Mouse (Mus musculus): ENCODE results near the gene Gm30191. TPM values are rescaled to one million over a fixed set of nuclear protein-coding genes. Genes with fewer than 3 reads are reported as not detected.

The Gm30191 gene
- not detected for total RNA-seq (2021)
- long read RNA-seq, experiment 1: 0 reads
- long read RNA-seq, experiment 2: 0 reads

DNA sequence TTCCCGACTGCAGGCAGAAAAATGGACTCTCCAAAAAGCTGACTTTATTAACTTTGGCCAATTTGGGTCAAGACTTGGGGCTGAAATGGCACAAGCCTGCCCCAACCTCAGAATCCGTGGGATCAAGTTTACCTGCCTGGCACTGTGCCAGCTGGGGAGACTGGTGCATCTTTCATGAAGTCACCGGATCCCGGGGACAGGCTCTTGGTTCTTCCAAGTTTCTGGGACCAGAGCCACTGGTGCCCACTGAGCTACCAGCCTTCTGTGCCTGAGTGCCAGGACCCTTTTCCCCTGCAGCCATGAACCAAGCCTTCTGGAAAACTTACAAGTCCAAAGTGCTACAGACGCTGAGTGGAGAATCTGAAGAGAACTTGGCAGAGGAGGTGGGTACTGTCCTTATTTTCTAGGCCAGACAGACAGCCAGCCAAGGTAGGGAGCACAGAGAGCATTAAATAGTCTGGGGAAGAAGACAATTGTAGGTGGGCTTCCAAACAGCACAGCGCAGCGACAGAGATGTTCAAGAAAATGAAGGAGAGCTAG, at the start of gene Gm30191:
Gene Gm30191 (plus strand): TSS at position 217 of the 540 bp plus-strand sequence.
- no peak for DNase-seq (ENCODE audit: low spot score in 2 of 2)

DNA sequence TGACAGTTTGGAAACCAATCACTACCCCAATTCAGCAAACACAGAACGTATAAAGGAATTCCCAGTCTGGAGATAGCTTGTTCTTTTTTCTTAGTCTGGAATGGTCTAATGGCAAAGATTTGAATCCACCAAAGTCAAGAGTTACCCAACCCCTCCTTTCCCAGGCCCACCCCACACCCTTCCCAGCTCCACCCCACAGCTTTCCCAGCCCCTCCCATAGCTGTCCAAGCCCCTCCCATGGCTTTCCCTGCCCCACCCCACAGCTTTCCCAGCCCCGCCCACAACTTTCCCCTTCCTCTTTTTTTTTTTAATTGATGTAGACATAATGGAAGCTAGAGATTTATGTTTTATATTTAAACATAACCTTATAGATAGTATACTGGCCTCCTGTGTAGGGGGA, 47.4 kb upstream of the Gm30191 start:
- no peak for DNase-seq (ENCODE audit: low spot score in 2 of 2)

- no peak for DNase-seq (ENCODE audit: low spot score in 2 of 2)
Measured at GRCm38 (mm10) chr4:134202904-134203303, 43.8 kb upstream of the Gm30191 start, which contains the start of gene Gm7534. Gene Gm7534 (minus strand): TSS chr4:134203004.

GRCm38 (mm10) chr4:134203340-134203896, 43.3 kb upstream of the Gm30191 start:
- no peak for DNase-seq (ENCODE audit: low spot score in 2 of 2)

DNA sequence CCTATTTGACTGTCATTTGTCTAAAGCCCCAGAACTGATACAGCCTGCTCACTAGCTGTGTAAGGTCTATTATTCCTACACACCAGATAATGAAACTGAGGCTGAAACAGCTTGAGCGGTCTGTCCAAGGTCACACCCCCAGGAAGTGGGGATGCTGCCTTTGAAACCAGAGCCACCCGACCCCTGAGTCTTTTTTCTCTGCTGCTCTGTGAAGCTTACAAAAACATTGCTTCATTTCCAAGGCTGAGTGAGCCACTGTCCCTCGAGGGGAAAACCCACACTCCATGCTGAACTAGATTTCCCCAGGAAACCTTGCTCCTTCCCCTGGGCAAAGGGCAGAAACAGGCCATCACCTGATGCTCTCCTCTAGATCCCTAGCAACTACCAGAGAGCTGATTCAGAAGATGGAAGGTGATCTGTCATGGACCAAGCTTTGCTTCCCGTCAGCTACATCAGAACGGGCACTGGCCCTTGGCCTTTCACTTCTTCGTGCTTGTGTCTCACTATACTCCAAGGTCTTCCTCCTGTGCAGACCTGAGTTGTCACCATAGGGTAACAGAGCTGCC, 40.2 kb upstream of the Gm30191 start:
- no peak for DNase-seq (ENCODE audit: low spot score in 2 of 2)

DNA sequence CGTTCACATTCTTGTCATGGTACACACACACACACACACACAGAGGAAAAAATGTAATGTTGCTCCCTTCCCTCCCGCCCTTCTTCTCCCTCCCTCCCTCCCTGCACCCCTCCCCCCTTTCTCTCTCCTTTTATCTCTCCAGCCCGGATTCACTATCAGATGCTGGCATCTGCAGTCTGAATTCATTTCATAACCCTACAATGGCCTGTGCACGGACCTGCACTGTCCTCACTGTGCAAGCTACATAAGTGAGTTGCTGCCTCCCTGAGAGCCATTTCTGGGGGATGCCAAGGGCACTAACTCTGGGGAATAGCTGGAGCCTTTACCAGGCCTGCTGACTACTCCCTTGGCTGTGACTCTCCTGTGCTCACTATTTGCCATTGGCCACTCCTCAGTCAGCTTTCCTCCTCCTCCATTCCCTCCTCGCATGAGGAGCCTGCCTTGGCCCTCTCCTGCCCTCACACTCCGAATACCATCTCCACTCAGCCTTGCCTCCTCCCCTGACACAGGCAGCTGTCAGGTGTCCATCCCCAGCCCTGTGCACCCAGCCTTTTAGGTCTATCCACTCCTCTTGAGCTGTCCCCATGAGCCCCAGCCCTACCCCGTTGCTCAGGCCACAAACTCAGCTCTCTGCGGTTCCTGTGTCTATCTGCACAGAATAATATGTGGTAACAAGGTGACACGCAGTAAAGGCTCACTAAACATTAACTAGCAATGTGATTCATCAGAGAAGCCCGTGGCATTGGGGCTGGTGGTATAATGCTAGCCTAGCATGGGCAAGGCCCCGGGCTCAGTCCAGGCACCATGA, 23.7 kb upstream of the Gm30191 start:
- no peak for DNase-seq (ENCODE audit: low spot score in 2 of 2)

DNA sequence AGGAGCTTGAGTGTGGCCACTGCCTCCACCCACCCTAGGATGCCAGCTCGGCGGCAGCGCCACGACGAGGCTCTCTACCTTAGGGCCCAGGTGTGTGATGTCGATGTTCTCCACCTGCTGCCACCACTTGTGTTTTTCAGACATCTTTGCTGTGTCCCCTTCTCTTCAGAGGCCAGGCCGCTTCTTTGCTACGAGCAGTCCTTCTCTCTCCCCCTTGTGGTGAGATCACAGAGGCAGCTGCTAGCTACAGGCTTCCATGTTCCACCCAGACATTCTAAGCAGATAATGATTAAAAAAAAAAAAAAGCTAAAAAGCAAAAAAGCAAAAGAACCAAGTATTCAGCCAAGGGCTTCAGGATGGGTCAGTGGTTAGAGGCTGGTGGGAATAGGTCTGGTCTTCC, 19.5 kb upstream of the Gm30191 start, which contains the start of gene Catsper4:
Gene Catsper4 (minus strand): TSS at position 190 of the 400 bp plus-strand sequence.
- DNase-seq (ENCODE audit: low spot score in 2 of 2): no peak

- DNase-seq (ENCODE audit: low spot score in 2 of 2): no peak
Measured at GRCm38 (mm10) chr4:134230431-134230830, 16.3 kb upstream of the Gm30191 start.

GRCm38 (mm10) chr4:134234876-134235275, 11.9 kb upstream of the Gm30191 start:
- DNase-seq (ENCODE audit: low spot score in 2 of 2): no peak

- no peak for DNase-seq (ENCODE audit: low spot score in 2 of 2)
Measured at GRCm38 (mm10) chr4:134237582-134238278, 9.0 kb upstream of the Gm30191 start.

DNA sequence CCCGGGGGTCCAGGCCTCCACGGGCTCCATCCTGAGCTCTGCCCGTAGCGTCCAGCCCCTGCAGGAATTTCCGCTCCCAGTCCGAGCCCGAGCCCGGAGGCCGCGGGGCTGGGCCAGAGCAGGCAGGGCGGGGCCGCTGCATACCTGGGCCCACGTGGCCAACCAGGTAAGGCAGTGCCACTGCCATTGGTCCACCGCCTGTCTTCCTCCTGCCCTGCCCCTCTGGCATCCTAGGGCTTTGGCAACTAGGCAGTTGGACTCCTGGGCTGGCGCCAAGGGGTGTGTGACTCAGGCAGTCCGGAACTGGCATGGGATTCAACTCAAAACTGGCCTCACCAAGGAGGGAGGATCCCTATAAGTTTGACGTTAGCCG, 8.5 kb upstream of the Gm30191 start, which contains the start of gene Cnksr1:
Gene Cnksr1 (minus strand): TSS at position 121 of the 373 bp plus-strand sequence.
- peak; percentile 72 to 74 for DNase-seq (ENCODE audit: low spot score in 2 of 2)

GRCm38 (mm10) chr4:134238686-134239085, 8.0 kb upstream of the Gm30191 start:
- DNase-seq (ENCODE audit: low spot score in 2 of 2): no peak

DNA sequence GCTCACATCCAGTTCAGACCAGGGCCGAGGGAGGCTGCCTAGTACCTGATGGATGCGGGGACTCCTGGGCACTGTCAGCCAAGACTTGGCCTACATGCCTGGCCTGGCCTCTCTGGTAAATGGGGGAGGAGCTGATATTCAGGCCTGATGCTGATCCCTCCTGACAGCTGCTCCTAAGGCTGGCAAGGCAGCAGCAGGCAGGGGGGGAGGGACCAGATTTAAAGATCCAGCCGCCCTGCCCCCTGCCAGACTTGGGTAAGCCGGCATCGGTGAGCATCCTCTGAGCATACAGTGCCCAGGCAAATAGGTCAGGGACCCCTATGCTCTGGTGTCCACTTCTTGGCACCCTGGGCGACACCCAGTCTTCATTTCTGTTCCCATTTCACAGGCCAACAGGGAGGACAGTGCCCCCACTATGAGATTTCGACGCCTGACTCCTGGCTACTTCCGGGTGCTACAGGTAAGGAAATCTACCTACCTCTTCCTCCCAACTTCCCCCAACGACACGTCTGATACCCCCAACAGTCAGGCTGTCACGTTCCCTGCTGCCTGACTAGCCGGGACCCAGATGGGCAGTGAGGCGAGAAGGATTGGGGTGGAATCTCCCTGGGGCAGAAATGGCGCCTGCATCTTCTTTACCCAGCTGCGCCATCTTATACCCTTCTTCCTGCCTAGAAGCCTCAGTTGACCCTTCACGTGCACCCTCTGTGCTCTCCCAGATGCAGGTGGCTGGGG, 3.1 kb upstream of the Gm30191 start, which contains the start of gene E130218I03Rik:
Gene E130218I03Rik (plus strand): TSS at position 147 of the 735 bp plus-strand sequence.
- no peak for DNase-seq (ENCODE audit: low spot score in 2 of 2)

DNA sequence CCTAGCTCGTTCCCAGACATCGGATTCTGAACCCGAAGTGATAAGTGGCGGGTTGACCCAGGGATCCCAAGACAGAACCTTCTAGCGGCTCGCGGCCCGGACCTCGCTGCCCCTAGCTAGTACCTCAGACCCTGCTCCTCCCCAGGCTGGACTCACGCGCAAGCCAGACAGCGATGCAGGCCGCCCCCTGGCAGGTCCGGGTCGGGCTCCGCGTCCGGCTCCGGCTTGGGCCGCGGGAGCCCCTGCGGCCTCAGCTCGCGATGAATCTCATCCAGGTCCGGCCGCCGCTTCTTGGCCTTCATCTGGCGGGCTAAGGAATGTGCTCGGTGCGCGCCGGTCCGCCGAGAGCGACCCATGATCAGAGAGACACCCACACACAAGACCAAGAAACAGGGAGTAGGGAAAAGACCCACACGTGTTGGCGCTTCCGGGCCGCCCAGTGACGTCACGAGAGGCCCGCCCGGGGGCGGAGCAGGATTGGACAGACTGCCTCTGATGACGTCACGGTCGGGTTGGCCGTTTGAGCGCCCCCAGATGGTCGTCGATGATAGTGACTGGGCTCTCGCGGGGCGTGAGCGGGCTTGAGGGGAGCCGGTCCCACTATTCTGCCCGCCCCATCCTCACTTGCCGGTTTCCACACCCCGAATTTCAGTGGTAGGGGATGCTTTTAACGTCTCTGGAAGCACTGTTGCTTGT, 1.4 kb upstream of the Gm30191 start, which contains the start of gene Zfp593:
Gene Zfp593 (minus strand): TSS at position 445 of the 696 bp plus-strand sequence.
- DNase-seq (ENCODE audit: low spot score in 2 of 2): peak; percentile 97 to 98

DNA sequence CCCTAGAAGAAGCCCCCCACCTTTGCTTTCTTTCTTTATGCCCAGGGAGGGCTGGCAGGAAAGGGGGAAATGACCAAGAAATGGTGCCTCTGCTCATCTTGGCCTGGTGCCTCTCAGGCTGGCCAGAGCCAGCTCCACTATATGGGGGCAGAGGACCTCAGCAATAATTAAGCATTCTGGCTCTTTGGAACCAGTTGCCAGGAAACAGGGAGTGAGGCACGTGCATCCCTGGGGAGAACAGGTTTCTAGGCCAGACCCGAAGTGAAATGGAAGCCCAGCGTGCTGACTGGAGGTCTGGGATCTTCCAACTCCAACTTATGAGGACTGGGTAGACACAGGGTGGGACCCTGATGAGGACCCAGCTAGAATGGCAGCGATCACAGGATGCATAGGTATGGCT, 479 bp upstream of the Gm30191 start:
- DNase-seq (ENCODE audit: low spot score in 2 of 2): no peak

DNA sequence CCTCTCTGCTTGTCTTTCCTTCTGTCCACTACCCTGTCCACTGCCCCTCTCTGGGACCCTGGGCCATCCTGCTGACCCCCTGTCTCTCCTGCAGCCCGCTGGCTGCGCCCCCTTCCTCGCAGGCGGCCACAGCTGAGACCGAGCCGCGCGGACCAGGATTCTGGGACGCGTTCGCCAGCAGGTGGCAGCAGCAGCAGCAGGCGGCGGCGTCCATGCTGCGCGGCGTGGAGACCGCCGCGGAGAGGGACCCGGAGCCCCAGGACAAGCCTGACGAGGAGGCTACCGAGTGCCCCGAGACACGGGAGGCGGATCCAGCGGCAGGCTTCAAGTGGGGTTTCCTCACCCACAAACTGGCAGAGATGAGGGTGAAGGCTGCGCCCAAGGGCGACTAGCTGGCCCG, 2.9 kb downstream of the Gm30191 start:
- DNase-seq (ENCODE audit: low spot score in 2 of 2): peak; percentile 75 to 81

GRCm38 (mm10) chr4:134250116-134250929, 3.6 kb downstream of the Gm30191 start:
- DNase-seq (ENCODE audit: low spot score in 2 of 2): no peak

DNA sequence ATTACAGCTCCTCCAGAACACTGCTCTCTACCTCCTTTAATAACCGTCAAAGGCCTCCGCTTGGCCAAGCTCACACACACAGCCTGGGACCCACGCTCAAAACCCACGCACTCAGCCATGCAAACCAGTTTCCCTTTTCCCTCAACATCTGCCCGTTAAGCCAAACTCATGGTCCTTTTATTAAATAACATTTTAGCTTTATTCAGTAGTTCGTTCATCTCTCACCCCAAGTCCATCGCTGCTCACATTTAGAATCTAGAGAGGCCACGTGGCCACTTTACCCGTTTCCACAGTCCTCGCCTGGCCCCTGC, 4.2 kb downstream of the Gm30191 start:
- DNase-seq (ENCODE audit: low spot score in 2 of 2): no peak

Measured in adrenal gland, adult 18-20 months (tissue).